Mouse (Mus musculus) midbrain, embryonic 15.5 days (tissue): ENCODE results near the gene Frmpd3. TPM values are rescaled to one million over a fixed set of nuclear protein-coding genes. Genes with fewer than 3 reads are reported as not detected.

Experiments
- ATAC-seq: fragments of 200-750 bp; cut with Nextera tagmentation; replicated peaks from 2 replicates; pipeline ENCODE4 v1.8.0; 2017; ENCODE audit warnings: moderate TSS enrichment
- H3K27ac ChIP-seq: fragments of 300-500 bp; sonication (generic); 2 replicates; pipeline ENCODE4 v1.5.1; 2015; ENCODE audit warnings: mild to moderate bottlenecking, inconsistent platforms
- H3K27me3 ChIP-seq: fragments of 300-500 bp; sonication (generic); replicated peaks from 2 replicates; pipeline ENCODE4 v1.6.1; 2015; ENCODE audit warnings: inconsistent platforms
- H3K36me3 ChIP-seq: fragments of 300-500 bp; sonication (generic); replicated peaks from 2 replicates; pipeline ENCODE4 v1.6.1; 2015; ENCODE audit warnings: inconsistent platforms
- H3K4me1 ChIP-seq: fragments of 300-500 bp; sonication (generic); 2 replicates; pipeline ENCODE4 v1.6.1; 2015; ENCODE audit warnings: inconsistent platforms
- H3K4me2 ChIP-seq: fragments of 300-500 bp; sonication (generic); 2 replicates; pipeline ENCODE4 v1.6.1; 2015; ENCODE audit warnings: inconsistent platforms, mild to moderate bottlenecking, moderate library complexity
- H3K4me3 ChIP-seq: fragments of 300-500 bp; sonication (generic); 2 replicates; pipeline ENCODE4 v1.5.1; 2015; ENCODE audit warnings: mild to moderate bottlenecking, inconsistent platforms
- H3K9ac ChIP-seq: fragments of 300-500 bp; sonication (generic); 2 replicates; pipeline ENCODE4 v1.6.1; 2015; ENCODE audit warnings: mild to moderate bottlenecking, inconsistent platforms
- H3K9me3 ChIP-seq: fragments of 300-500 bp; sonication (generic); 2 replicates; pipeline ENCODE4 v1.6.1; 2016; ENCODE audit warnings: inconsistent platforms
- WGBS: fragments of 180-500 bp; shearing (Covaris S2); methylation state at CpG from one replicate; pipeline ENCODE4 v1.1.7; 2015; ENCODE audit warnings: mixed read lengths; 5-methylcytosine and 5-hydroxymethylcytosine counted together
- polyA plus RNA-seq: library from polyadenylated mRNA; unstranded; fragments of >200 nt; fragmentation: Nextera tagmentation; extraction: Ambion mirVana; gene quantifications from 2 replicates; pipeline ENCODE4 v1.2.1, GENCODE M21; 2015

Frmpd3 gene
- polyA plus RNA-seq, 1 experiment from 2014 or later, result 4.2 TPM

GRCm38 (mm10) chrX:140407593-140407992, 65.5 kb downstream of the Frmpd3 start:
- no peaks in the 10 kb centered on the region for H3K9me3 ChIP-seq
- H3K27ac ChIP-seq, result no peak overlapping the region
- H3K36me3 ChIP-seq, result no peaks in the 10 kb centered on the region
- no peak overlapping the region for H3K4me3 ChIP-seq
- no peak overlapping the region for H3K9ac ChIP-seq
- H3K4me1 ChIP-seq, result no peaks in the 10 kb centered on the region
- no peak overlapping the region for H3K4me2 ChIP-seq
- H3K27me3 ChIP-seq, result peaks cover 16% of the 10 kb centered on the region; the same call in 1 of the 2 replicates
- 72% methylated on average over 5 of the region's 5 CpGs for WGBS
- no peak for ATAC-seq

DNA sequence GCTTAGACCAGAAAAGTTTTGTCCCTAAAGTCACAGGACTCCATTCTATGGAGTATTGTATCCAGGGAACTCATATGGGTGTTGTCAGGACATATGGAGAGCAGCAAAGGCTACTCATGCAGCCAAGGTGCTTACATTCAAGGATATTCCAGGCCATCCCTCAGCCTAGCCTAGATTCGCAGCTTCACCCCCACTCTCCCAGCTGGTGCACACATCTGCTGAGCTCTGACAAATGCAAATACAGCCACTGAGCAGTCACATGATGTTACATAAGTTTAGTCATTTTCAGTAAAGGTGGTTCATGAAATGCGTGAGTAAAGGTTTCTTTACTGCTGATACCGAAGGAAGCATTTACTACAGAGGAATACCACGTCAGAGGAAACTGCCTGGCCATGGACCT, 76.4 kb downstream of the Frmpd3 start:
- Histone ChIP-seq H3K4me2 (no peak overlapping the region), H3K4me3 (no peak overlapping the region), H3K9ac (no peak overlapping the region), H3K36me3 (no peaks in the 10 kb centered on the region), H3K9me3 (no peaks in the 10 kb centered on the region), H3K27ac (no peak overlapping the region), H3K27me3 (peaks cover 9% of the 10 kb centered on the region), H3K4me1 (no peaks in the 10 kb centered on the region)
- no peak for ATAC-seq
- 90% methylated on average over 4 of the region's 4 CpGs for WGBS

GRCm38 (mm10) chrX:140427124-140427523, 85.1 kb downstream of the Frmpd3 start:
- 75% methylated on average over 4 of the region's 4 CpGs for whole genome bisulfite sequencing
- H3K9ac ChIP-seq, result no peak overlapping the region
- H3K4me1 ChIP-seq, result no peaks in the 10 kb centered on the region
- ATAC-seq, result no peak
- H3K4me3 ChIP-seq, result no peak overlapping the region
- no peak overlapping the region for H3K4me2 ChIP-seq
- H3K27me3 ChIP-seq, result 0 out of 2 replicates have a peak, but pooled peaks cover 4% of the 10 kb centered on the region
- H3K36me3 ChIP-seq, result no peaks in the 10 kb centered on the region
- no peak overlapping the region for H3K27ac ChIP-seq
- no peaks in the 10 kb centered on the region for H3K9me3 ChIP-seq

- Histone ChIP-seq H3K9me3 (no peaks in the 10 kb centered on the region), H3K36me3 (no peaks in the 10 kb centered on the region), H3K9ac (no peak overlapping the region), H3K27me3 (0 out of 2 replicates have a peak, but pooled peaks cover 4% of the 10 kb centered on the region), H3K27ac (no peak overlapping the region), H3K4me1 (no peaks in the 10 kb centered on the region), H3K4me3 (no peak overlapping the region), H3K4me2 (no peak overlapping the region)
- ATAC-seq, result no peak
- WGBS, result 78% methylated on average over 8 of the region's 8 CpGs
Measured at GRCm38 (mm10) chrX:140428252-140428651, 86.2 kb downstream of the Frmpd3 start.

DNA sequence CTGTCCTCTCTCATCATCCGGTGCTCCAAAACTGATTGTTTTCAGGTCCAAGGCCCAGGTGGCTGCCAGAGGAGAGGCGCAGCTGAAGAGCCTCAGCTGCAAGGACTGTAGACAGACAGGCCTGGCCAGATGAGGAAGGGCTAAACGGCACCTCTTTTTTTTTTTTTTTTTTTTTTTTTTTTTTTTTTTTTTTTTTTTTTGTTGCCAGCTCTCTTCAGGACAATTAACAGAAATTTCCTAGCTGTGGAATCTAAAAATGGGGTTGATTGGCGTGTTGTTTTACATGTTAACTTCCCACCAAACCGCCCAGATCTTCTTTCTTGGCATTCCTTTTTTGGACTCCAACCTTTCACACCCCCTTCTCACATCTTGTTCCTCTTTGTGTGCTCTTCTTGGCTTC, 87.9 kb downstream of the Frmpd3 start:
- Histone ChIP-seq H3K27me3 (0 out of 2 replicates have a peak, but pooled peaks cover 4% of the 10 kb centered on the region), H3K9ac (no peak overlapping the region), H3K4me1 (no peaks in the 10 kb centered on the region), H3K4me2 (no peak overlapping the region), H3K27ac (no peak overlapping the region), H3K4me3 (no peak overlapping the region), H3K36me3 (no peaks in the 10 kb centered on the region), H3K9me3 (no peaks in the 10 kb centered on the region)
- WGBS, result 76% methylated on average over 5 of the region's 5 CpGs
- no peak for ATAC-seq

DNA sequence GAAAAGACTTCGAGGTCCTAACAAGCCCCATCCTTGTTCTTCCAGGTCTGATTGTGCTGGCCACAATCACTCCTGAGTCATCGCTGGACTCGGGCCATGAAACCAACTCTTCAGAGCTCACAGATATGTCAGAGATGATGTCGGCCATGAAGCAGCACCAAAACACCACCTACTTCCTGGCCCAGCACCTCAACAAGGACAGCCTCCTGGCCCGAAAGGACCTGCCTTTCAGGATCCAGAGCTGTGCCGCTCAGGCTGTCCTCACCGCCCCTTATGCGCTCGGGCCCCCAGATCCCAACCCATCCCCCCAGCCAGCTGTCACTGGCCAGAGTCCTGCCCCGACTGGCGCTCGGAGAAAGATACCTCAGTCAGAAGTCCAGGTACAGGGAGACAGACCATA, 88.4 kb downstream of the Frmpd3 start:
- H3K27ac ChIP-seq, result no peak overlapping the region
- no peak overlapping the region for H3K4me3 ChIP-seq
- H3K9ac ChIP-seq, result no peak overlapping the region
- H3K27me3 ChIP-seq, result 0 out of 2 replicates have a peak, but pooled peaks cover 4% of the 10 kb centered on the region
- no peaks in the 10 kb centered on the region for H3K4me1 ChIP-seq
- 86% methylated on average over 12 of the region's 12 CpGs for WGBS
- ATAC-seq, result no peak
- no peaks in the 10 kb centered on the region for H3K9me3 ChIP-seq
- H3K36me3 ChIP-seq, result no peaks in the 10 kb centered on the region
- no peak overlapping the region for H3K4me2 ChIP-seq

GRCm38 (mm10) chrX:140431981-140432380, 89.9 kb downstream of the Frmpd3 start:
- peaks cover 4% of the 10 kb centered on the region; the same call in 1 of the 2 replicates for H3K27me3 ChIP-seq
- no peak overlapping the region for H3K4me2 ChIP-seq
- H3K27ac ChIP-seq, result no peak overlapping the region
- H3K36me3 ChIP-seq, result no peaks in the 10 kb centered on the region
- H3K9me3 ChIP-seq, result no peaks in the 10 kb centered on the region
- no peaks in the 10 kb centered on the region for H3K4me1 ChIP-seq
- no peak for ATAC-seq
- WGBS, result 89% methylated on average over 15 of the region's 15 CpGs
- H3K4me3 ChIP-seq, result no peak overlapping the region
- no peak overlapping the region for H3K9ac ChIP-seq

DNA sequence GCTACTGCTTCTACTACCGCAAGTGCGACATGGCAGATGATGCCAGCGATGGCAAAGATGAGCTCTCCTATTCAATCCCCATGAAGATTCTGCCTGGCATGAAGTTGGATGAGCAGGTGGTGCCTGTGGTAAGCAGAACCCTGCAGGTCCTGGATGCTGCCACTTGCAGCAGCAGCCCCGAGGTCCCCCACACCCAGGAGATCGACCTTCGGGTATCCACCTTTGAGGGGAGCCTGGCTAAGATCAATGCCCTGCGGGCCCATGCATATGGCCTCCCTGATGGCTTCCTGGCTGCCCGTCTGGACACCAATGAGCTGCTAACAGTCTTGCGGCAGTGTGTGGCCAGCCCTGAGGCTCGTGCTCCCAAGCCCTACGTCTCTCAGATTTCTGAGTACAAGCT, 90.7 kb downstream of the Frmpd3 start:
- ATAC-seq, result no peak
- 93% methylated on average over 11 of the region's 11 CpGs for WGBS

GRCm38 (mm10) chrX:140437906-140438305, 95.8 kb downstream of the Frmpd3 start:
- Histone ChIP-seq H3K4me2 (no peak overlapping the region), H3K9me3 (no peaks in the 10 kb centered on the region), H3K27me3 (no peaks in the 10 kb centered on the region; the same call in 1 of the 2 replicates), H3K27ac (no peak overlapping the region), H3K4me1 (no peaks in the 10 kb centered on the region), H3K4me3 (no peak overlapping the region), H3K36me3 (no peaks in the 10 kb centered on the region), H3K9ac (no peak overlapping the region)
- ATAC-seq, result no peak

More for the DNA sequence above, 90.7 kb downstream of the Frmpd3 start:
- Histone ChIP-seq H3K36me3 (no peaks in the 10 kb centered on the region), H3K4me2 (no peak overlapping the region), H3K9me3 (no peaks in the 10 kb centered on the region), H3K27me3 (peaks cover 4% of the 10 kb centered on the region; the same call in 1 of the 2 replicates), H3K4me3 (no peak overlapping the region), H3K9ac (no peak overlapping the region), H3K4me1 (no peaks in the 10 kb centered on the region), H3K27ac (no peak overlapping the region)

DNA sequence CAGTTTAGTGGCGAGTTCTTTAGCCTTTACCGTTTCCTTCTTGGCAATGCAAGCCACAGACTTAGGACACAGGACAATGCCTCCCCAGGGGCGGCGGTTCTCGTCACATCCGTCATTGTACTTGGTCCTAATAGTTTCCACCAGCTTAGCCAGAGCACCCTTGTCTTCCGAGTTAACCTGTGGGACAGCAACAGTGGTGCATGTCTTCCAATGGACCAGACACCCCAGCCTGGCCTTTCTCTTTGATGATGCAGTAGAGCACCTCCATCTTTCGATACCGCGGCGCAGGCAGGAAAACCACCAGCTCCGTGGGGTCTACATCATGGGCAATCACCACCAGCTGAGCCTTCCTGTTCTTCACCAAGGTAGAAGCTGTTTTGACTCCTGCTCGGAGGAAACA, 103.5 kb downstream of the Frmpd3 start:
- no peaks in the 10 kb centered on the region for H3K9me3 ChIP-seq
- H3K4me3 ChIP-seq, result no peak overlapping the region
- no peak for ATAC-seq
- H3K36me3 ChIP-seq, result no peaks in the 10 kb centered on the region
- 0 out of 2 replicates have a peak, but pooled peaks cover 4% of the 10 kb centered on the region for H3K27me3 ChIP-seq
- no peak overlapping the region for H3K4me2 ChIP-seq
- H3K9ac ChIP-seq, result no peak overlapping the region
- WGBS, result 71% methylated on average over 13 of the region's 13 CpGs
- no peak overlapping the region for H3K27ac ChIP-seq
- H3K4me1 ChIP-seq, result no peaks in the 10 kb centered on the region

DNA sequence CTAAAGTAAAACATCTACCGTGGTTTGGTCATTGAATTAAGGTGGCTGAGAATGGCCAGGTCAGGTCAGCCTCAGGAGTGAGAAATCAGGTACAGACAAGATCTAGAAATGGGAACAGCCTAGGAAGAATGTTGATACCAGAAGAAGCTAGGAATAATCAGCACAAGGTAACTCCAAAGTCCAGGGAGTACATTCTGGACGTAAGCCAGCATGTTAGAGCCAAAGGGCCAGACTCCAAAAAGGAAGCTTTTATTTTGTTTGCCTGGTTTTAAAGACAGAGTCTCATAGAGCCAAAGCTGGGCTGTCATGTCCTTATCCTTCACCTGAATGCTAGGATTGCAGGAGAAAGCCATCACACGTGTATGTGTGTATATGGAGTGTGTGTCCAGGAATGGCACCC, 108.0 kb downstream of the Frmpd3 start:
- 84% methylated on average over 3 of the region's 3 CpGs for WGBS
- no peak for ATAC-seq
- Histone ChIP-seq H3K9ac (no peak overlapping the region), H3K27me3 (peaks cover 4% of the 10 kb centered on the region; the same call in 1 of the 2 replicates), H3K4me3 (no peak overlapping the region), H3K9me3 (no peaks in the 10 kb centered on the region), H3K27ac (no peak overlapping the region), H3K4me1 (no peaks in the 10 kb centered on the region), H3K36me3 (no peaks in the 10 kb centered on the region), H3K4me2 (no peak overlapping the region)

GRCm38 (mm10) chrX:140456279-140456731, 114.2 kb downstream of the Frmpd3 start, which contains the start of gene Prps1:
TSS of gene Prps1 (plus strand) at chrX:140456613.
- Histone ChIP-seq H3K4me2 (peak within 1 kb of the TSS; percentile 52), H3K9ac (peak within 1 kb of the TSS; percentile 55), H3K4me3 (peak within 1 kb of the TSS; percentile 61), H3K27me3 (peaks cover 3% of the 10 kb centered on the region; the same call in 1 of the 2 replicates), H3K4me1 (no peaks in the 10 kb centered on the region), H3K9me3 (no peaks in the 10 kb centered on the region), H3K36me3 (no peaks in the 10 kb centered on the region), H3K27ac (peak within 1 kb of the TSS; percentile 66)
- WGBS, result 35% methylated on average over 26 of the region's 26 CpGs
- peak; percentile 96 for ATAC-seq

GRCm38 (mm10) chrX:140456751-140457491, 114.9 kb downstream of the Frmpd3 start:
- peak overlapping the region; percentile 61 for H3K4me3 ChIP-seq
- H3K9ac ChIP-seq, result peak overlapping the region; percentile 55
- peak overlapping the region; percentile 66 for H3K27ac ChIP-seq
- 20% methylated on average over 39 of the region's 39 CpGs for WGBS
- ATAC-seq, result peak; percentile 76
- no peaks in the 10 kb centered on the region for H3K9me3 ChIP-seq
- no peaks in the 10 kb centered on the region for H3K36me3 ChIP-seq
- H3K27me3 ChIP-seq, result 0 out of 2 replicates have a peak, but pooled peaks cover 3% of the 10 kb centered on the region
- peak overlapping the region; percentile 52 for H3K4me2 ChIP-seq
- H3K4me1 ChIP-seq, result no peaks in the 10 kb centered on the region
